Mouse (Mus musculus) liver, adult 2 months (tissue): ENCODE measurements around the gene Resp18. TPM values are rescaled to one million over a fixed set of nuclear protein-coding genes. Genes with fewer than 3 reads are reported as not detected.

Source experiments
- DNase-seq: peaks from one replicate; pipeline ENCODE4 v3.0.0-alpha.2; 2011; ENCODE audit warnings: low read depth, low spot score; ENCODE audit errors: extremely low read depth
- H3K27ac ChIP-seq: fragments of 200-500 bp; replicated peaks from 2 replicates; pipeline ENCODE4 v1.5.1; 2012; ENCODE audit warnings: low read depth, mild to moderate bottlenecking, control low read depth, inconsistent platforms, low read length; ENCODE audit not compliant: insufficient read depth
- H3K27me3 ChIP-seq: fragments of 200-500 bp; 2 replicates; pipeline ENCODE4 v1.6.1; 2012; ENCODE audit warnings: mild to moderate bottlenecking, moderate library complexity, low read length, inconsistent platforms; ENCODE audit not compliant: control insufficient read depth, insufficient read depth
- H3K36me3 ChIP-seq: fragments of 200-500 bp; 2 replicates; pipeline ENCODE4 v1.6.1; 2012; ENCODE audit warnings: low read length, inconsistent platforms; ENCODE audit not compliant: control insufficient read depth, insufficient read depth
- H3K4me1 ChIP-seq: fragments of 200-500 bp; 2 replicates; pipeline ENCODE4 v1.6.1; 2011; ENCODE audit warnings: low read length; ENCODE audit not compliant: control insufficient read depth, insufficient read depth
- H3K4me3 ChIP-seq: fragments of 200-500 bp; 2 replicates; pipeline ENCODE4 v1.5.1; 2011; ENCODE audit warnings: low read depth, mild to moderate bottlenecking, control low read depth, low read length, moderate library complexity; ENCODE audit not compliant: insufficient read depth
- H3K79me2 ChIP-seq: fragments of 200-500 bp; 2 replicates; pipeline ENCODE4 v1.6.1; 2012; ENCODE audit warnings: inconsistent platforms, mild to moderate bottlenecking, low read length, moderate library complexity; ENCODE audit not compliant: control insufficient read depth, insufficient read depth
- H3K9ac ChIP-seq: fragments of 200-500 bp; 2 replicates; pipeline ENCODE4 v1.6.1; 2012; ENCODE audit warnings: low read depth, mild to moderate bottlenecking, control low read depth, inconsistent platforms, low read length
- CTCF ChIP-seq: fragments of 200-500 bp; IDR thresholded peaks from 2 replicates; pipeline ENCODE4 v1.5.1; 2011; ENCODE audit warnings: low read depth, low read length, control low read depth
- POLR2A ChIP-seq: fragments of 200-500 bp; IDR thresholded peaks from 2 replicates; pipeline ENCODE4 v1.6.1; 2011; ENCODE audit warnings: low read length, control low read depth; ENCODE audit not compliant: insufficient read depth; ENCODE audit errors: extremely low read depth
- WGBS: fragments of 180-500 bp; shearing (Covaris S2); methylation state at CpG from one replicate; pipeline ENCODE4 v1.1.7; 2018; 5-methylcytosine and 5-hydroxymethylcytosine counted together
- polyA plus RNA-seq: library from polyadenylated mRNA; depleted of rRNA; stranded (reverse); fragments of >200 nt; gene quantifications from 2 replicates; pipeline ENCODE4 v1.2.3, GENCODE M21; 2012; rRNA removed
- total RNA-seq: library from RNA; depleted of rRNA; stranded (reverse); fragments of >200 nt; gene quantifications from 2 replicates; pipeline ENCODE4 v1.2.3, GENCODE M21; 2014; rRNA removed

Resp18 gene
- total RNA-seq (0.28 and 1.5 TPM in 2 replicates), polyA plus RNA-seq (not detected in 2 replicates)

DNA sequence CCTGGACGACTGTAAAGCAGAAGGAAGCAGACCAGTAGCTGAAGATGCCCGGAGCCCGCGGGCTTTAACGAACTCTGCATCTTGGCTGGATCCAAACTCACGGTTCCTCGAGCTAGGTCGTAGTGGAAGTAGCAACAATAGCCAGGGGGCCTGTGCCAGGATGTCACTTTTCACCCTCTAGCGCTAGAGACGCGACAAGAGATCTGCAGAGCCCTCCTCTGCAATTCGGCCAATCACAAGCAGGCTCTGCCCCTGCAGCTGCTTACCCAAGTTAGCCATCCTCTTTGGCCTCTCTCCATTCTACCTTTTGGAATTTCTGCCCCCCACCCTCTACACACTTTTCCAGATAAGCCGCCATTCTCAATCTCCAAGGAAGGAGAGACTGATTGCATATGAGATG is at the start of gene Resp18:
TSS of gene Resp18 (minus strand) at position 188 of the 400 bp plus-strand sequence.
- WGBS, result 10% methylated on average over 13 of the region's 13 CpGs
- H3K9ac ChIP-seq, result no peak within 1 kb of the TSS
- no peaks in the 10 kb centered on the region for H3K79me2 ChIP-seq
- no peaks in the 10 kb centered on the region; the same call in 1 of the 2 replicates for H3K27me3 ChIP-seq
- no peak within 1 kb of the TSS for H3K4me3 ChIP-seq
- TF ChIP-seq CTCF (no peak), POLR2A (no peak)
- H3K4me1 ChIP-seq, result no peaks in the 10 kb centered on the region
- no peak within 1 kb of the TSS for H3K27ac ChIP-seq
- no peaks in the 10 kb centered on the region for H3K36me3 ChIP-seq
- DNase-seq, result no peak

DNA sequence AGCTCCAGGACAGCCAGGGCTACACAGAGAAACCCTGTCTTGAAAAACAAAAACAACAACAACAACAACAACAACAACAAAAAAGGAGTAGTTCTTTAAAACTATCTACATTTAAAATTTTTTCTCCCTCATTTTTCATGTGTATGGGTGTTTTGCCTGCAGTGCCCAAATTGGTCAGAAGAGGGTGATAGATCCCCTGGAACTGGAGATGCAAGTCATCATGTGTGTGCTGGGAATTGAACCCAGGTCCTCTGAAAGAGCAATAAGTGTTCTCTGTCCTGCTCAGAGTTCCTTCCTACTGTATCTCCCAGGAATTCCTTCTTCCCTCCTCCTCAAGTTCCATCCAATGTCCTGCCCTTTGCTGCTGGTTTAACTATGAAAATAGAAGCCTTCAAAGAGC is 49.2 kb upstream of the Resp18 start:
- no peaks in the 10 kb centered on the region for H3K27me3 ChIP-seq
- no peak overlapping the region for H3K4me3 ChIP-seq
- no peak for DNase-seq
- TF ChIP-seq CTCF (no peak), POLR2A (no peak)
- H3K36me3 ChIP-seq, result no peaks in the 10 kb centered on the region
- H3K9ac ChIP-seq, result no peak overlapping the region
- H3K79me2 ChIP-seq, result no peaks in the 10 kb centered on the region
- no peak overlapping the region for H3K27ac ChIP-seq
- H3K4me1 ChIP-seq, result no peaks in the 10 kb centered on the region

DNA sequence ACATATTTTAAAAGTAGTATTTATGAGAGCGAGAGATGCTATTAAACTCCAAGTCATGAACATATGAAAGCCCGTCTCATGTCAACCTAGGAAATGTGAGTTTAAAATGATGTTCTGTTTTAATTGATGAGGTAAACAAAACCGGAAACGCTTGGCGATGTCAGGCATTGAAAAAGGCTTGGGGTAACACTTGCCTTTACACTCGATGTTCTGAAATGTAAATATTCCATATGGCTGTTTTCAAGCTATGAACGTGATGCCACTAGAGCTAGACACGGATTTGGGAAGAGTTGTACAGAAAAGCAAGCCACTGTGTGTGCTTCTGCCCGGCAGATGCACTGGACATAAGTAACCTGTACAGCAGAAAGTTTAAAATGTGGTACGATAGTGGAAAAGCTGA is 41.0 kb upstream of the Resp18 start:
- Histone ChIP-seq H3K27me3 (no peaks in the 10 kb centered on the region), H3K27ac (no peak overlapping the region), H3K4me3 (no peak overlapping the region), H3K4me1 (peaks cover 8% of the 10 kb centered on the region; the same call in 1 of the 2 replicates), H3K9ac (no peak overlapping the region), H3K36me3 (no peaks in the 10 kb centered on the region), H3K79me2 (no peaks in the 10 kb centered on the region; the same call in 1 of the 2 replicates)
- TF ChIP-seq CTCF, result no peak
- TF ChIP-seq POLR2A, result no peak
- no peak for DNase-seq
- 92% methylated on average over 10 of the region's 10 CpGs for WGBS

DNA sequence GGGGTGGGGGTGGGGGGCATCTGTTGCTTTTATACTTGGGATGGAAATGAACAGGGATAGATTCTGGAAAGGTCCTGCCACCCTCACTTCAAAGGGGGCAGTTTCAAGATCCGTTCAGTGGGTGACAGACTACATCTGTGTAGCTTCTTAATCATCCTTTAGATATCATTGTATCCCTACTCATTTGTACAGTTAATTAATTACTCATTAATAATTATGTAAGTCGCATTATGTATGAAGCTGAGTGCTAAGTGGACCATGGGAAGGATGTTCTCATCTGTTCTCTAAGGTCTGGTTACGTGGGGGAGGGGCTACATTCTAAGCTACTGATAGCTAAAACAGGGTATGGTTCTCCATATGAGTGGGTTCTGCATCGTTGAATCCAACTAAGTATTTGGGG is 40.5 kb upstream of the Resp18 start:
- Histone ChIP-seq H3K27me3 (no peaks in the 10 kb centered on the region), H3K4me3 (no peak overlapping the region), H3K36me3 (no peaks in the 10 kb centered on the region), H3K9ac (no peak overlapping the region), H3K4me1 (peaks cover 8% of the 10 kb centered on the region; the same call in 1 of the 2 replicates), H3K27ac (no peak overlapping the region), H3K79me2 (no peaks in the 10 kb centered on the region; the same call in 1 of the 2 replicates)
- WGBS, result 94% methylated on average over 4 of the region's 4 CpGs
- DNase-seq, result no peak
- TF ChIP-seq CTCF (no peak), POLR2A (no peak)

DNA sequence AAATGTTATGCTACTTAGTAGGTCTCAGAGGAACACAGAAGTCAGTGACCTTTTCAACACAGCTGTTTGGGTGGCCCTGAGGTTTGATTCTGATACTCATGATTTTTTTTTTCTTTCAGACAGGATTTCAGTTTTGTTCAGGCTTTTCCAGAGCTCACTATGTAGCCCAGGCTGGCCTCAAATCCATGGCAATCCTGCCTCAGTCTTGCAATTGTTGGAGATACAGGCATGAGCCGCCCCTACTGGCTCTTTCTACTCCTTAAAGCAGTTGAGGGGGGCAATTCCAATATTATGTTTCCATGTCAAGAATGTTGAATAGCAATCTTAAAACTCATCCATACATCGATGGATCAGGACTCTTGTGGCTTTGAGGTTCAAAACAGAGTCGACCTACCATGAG is 40.1 kb upstream of the Resp18 start:
- H3K4me1 ChIP-seq, result peaks cover 8% of the 10 kb centered on the region; the same call in 1 of the 2 replicates
- WGBS, result 71% methylated on average over 3 of the region's 3 CpGs
- H3K9ac ChIP-seq, result no peak overlapping the region
- H3K27ac ChIP-seq, result no peak overlapping the region
- no peak for DNase-seq
- H3K27me3 ChIP-seq, result no peaks in the 10 kb centered on the region
- no peak overlapping the region for H3K4me3 ChIP-seq
- TF ChIP-seq POLR2A, result no peak
- TF ChIP-seq CTCF, result no peak
- H3K36me3 ChIP-seq, result no peaks in the 10 kb centered on the region
- no peaks in the 10 kb centered on the region; the same call in 1 of the 2 replicates for H3K79me2 ChIP-seq

DNA sequence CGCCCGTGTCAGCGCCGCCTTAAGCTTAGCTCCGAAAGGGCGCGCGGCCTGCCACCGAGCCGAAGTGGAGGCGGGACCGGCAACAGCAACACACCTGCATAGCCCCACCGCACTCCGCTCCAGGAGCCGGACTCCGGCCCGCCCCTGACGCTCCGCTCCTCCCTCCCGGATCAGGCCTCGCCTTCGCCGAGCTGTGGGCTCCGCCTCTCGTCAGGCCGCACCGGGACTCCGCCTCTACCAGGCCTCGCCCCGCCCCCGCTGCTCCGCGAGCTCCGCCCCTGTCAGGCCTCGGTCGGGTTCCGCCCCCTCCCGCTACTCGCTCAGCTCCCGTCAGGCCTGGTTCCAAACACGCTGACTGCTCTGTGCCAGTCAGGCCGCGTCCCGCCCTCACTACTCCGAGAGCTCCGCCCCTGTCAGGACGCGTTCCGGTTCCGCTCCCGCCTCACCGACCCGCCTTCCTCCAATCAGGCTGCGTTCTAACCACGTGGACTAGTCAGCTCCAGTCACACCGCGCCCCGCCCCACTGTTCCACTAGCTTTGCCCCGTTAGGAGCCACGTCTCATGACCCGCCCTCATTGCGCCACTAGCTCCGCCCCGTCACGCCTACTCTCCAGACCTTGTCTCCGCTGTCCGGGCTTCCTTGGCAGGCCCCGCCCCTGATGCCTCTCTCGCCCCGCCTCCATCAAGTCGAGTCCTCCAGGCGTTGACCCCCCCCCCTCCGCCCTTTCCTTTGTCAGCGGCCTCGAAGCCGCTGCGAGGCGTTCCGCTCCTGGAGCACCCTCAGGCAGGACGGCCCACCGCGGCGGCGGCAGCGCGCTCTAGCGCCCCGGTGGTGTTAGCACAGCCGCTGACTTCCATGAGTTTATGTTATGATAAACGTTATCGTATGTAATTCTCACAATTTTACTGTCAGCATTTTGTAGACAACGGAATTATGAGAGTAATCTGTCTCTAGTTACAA is 39.3 kb upstream of the Resp18 start, which contains the start of gene Dnpep:
TSS of gene Dnpep (minus strand) at position 750 of the 961 bp plus-strand sequence.
- Histone ChIP-seq H3K9ac (peak within 1 kb of the TSS; percentile 83), H3K27ac (peak within 1 kb of the TSS; percentile 88), H3K4me1 (peaks cover 8% of the 10 kb centered on the region; the same call in 1 of the 2 replicates), H3K36me3 (peaks cover 2% of the 10 kb centered on the region; the same call in 1 of the 2 replicates), H3K79me2 (no peaks in the 10 kb centered on the region; the same call in 1 of the 2 replicates), H3K4me3 (peak within 1 kb of the TSS; percentile 73), H3K27me3 (no peaks in the 10 kb centered on the region)
- TF ChIP-seq CTCF (peak; percentile 80), POLR2A (0 out of 2 replicates have a peak, but pooled peaks have one; percentile 3)
- peak; percentile 99 for DNase-seq
- WGBS, result under 1% methylated on average over 86 of the region's 92 CpGs
